Mouse (Mus musculus) liver (tissue): ENCODE data around the gene Gm10160.
"Not testable (repeated sequence)": the region's sequence is repeated elsewhere in the genome, so short reads cannot be mapped to it uniquely, and the experiment has no call there.

Source experiments
- DNase-seq: peaks from one replicate; pipeline ENCODE4 v3.0.0-alpha.2; 2020; ENCODE audit warnings: mixed read lengths

Gm10160 gene

DNA sequence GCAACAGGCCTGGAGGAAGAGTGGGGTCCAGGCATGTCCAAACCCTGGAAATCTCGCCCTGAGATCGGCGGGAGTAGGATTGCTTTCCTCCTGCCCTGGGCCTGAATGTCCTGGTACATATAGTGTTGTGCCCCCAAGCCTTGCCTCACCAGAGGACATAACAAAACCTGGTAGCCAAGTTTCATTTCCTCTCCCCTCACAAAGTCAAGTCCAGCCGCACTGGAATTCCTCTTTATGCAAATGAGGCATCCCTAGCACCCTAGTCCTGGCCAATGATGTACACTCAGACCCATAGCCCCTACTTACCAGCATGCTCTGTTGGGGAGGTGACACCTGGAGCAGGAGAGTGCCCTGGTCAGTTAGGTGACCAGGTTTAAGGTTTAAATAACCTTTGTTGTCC is 627 bp upstream of the Gm10160 start:
- no peak for DNase-seq

GRCm38 (mm10) chr7:81854568-81855307 is 856 bp downstream of the Gm10160 start:
- no peak for DNase-seq

DNA sequence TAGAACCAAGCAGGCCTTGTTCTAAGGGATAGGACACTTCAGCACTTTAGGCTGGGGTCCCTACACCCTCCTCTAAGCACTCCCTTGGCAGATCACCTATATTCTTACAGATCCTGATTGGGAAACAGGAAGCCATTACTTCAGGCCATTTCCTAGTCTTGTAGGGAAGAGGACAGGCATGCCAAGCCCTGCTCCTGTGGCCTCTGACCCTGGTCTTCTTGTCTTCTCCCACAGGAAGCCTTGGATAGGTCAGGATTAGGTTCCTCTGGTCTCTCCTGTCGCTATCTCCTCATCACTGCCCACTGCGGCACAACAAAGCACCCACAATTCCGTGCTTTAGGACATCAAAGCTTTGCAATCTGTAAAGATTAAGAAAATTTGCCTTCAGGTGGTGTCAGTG is 3.9 kb downstream of the Gm10160 start:
- no peak for DNase-seq

GRCm38 (mm10) chr7:81850171-81850570 is 5.4 kb downstream of the Gm10160 start:
- no peak for DNase-seq

DNA sequence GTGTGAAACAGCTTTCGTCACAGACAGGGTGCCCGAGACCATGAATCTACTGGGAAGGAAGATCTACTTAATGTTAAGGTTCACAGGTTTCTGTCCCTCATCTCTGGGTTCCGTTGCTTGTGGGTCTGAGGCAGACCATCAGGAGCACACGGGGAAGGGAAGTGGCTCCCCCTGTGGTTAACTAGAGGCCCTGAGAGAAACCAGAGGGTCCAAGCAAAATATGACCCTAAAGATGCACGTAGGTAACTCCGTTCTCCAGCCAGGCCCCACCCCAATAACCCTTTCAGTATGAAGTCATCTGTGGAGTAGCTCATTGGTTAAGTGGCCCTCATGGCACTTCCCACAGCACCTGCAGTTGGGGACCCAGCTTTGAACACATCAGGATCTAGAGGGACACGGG is 6.0 kb downstream of the Gm10160 start:
- DNase-seq: no peak

GRCm38 (mm10) chr7:81849214-81849613 is 6.4 kb downstream of the Gm10160 start:
- DNase-seq: no peak

DNA sequence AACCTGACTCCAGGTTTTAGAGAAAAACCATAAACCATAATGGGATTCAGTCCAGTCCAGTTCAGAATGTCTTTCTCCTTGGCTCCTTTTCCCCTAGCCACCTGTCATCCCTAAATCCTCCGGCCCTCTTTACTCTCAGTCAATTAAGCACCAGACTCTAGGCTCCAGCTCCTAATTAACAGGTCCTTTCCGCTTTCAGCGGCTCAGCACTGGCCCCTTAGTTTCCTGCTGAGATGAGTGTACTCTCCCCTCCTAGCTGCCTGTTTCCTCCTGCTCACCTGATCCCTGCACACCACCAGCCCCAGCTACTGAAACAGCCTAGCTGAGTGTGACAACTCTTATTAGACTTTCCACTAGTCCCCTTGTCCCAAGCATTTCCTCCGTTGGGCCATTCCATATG is 7.8 kb downstream of the Gm10160 start:
- DNase-seq: no peak

DNA sequence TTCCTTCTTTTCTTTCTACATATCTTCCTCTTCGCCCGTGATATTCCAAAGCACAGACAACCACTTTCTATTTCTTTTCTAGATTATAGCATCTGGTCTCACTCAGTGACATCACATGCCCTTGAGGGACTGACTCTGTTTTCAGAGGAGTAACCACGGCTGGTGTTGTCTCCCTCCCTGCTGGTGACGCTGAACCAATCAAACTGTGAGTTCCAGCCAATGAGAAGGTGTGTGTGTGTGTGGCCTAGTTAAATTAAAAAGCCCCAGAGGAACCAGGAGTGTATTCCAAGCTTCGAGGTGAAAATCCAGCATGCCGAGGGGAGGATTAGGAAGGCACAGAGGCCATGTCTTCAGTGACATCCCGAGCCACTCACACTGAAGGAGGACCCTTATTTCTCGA is 8.6 kb downstream of the Gm10160 start:
- no peak for DNase-seq

- no peak for DNase-seq
These were observed 9.6 kb downstream of the Gm10160 start for GRCm38 (mm10) chr7:81846008-81846407.

DNA sequence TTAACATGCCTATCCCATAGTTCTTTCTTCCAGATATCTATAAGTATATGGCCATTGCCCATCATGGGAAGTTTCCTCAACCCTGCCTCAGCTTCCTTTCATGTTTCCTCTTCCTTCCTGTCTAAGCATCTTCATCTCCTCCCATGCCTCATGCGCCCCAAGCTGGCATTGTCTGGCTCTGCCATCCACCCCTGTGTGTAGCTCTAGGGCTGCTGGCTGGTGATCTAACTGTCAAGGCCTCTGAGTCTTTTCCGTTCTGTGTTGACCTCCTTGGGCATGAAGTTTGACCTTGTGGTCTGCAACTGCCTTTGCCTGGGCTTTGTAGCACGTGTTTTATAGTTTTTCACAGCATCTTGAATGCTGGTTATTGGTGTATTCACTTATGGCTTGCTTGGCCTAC is 10.3 kb downstream of the Gm10160 start:
- DNase-seq: no peak

- no peak for DNase-seq
These were observed 10.8 kb downstream of the Gm10160 start for GRCm38 (mm10) chr7:81844801-81845200.

DNA sequence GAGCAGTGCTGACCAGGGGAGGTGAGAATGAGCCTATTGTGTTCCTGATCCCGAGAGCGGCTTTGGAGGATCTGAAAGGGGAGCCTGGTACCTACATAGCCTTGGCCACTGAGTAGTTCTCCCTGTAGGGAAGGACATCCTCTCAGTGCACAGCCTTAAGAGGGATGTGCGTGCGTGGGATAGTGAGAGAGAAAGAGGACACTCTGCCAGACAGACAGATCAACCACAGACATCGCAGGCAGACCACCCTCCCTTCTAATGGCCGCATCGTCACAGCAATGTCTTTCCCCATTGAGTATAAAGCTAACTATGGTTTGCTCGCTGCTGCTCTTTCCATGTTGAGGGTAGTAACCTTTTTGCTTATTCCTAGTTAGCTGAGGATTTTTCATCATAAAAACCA is 11.7 kb downstream of the Gm10160 start:
- no peak for DNase-seq

- DNase-seq: no peak
These were observed 12.6 kb downstream of the Gm10160 start for GRCm38 (mm10) chr7:81842998-81843397.

GRCm38 (mm10) chr7:81842141-81842540 is 13.5 kb downstream of the Gm10160 start:
- DNase-seq: no peak

DNA sequence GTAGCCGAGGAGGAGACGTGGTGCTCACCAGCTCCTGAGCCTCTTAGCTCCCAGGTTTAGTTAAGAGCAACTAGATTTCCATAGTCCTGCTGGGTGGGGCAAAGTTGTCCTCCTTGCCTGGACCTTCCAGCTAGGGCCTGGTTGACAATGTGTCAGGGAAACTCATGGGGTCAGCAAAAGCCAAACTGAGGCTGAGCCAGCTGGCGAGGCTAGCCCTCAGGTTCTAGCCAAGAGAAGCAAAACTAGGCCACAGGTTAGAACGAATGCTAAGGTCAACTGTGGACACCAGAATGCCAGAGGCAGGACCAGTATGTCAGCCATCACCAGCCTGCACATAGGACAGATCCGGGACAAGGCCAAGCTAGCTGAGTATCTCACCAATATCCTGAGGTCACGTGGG is 14.2 kb downstream of the Gm10160 start:
- no peak for DNase-seq

DNA sequence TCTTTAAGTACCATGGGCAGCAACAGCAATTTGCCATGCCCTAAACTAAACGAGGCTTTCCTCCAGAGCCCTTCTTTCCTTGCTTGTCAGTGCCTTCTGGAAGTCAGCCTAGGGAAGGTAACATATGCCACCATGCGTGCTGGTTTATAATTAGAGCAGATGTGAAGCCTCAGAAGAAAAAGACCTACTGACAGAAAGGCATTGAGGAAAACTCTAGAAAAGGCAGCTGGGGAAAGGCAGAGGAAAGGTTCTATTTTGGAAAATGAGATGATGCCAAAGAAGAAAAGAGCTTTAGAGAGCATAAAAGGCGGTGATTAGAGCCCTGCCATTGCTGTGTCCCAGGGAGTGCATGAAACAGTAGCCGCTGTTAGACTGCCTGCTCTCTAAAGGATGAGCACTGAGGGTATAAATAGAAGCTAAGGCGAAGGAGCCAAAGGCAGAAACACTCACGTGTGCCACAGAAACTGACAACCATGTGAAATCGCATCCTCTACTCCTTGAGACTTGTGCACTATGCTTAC is 14.9 kb downstream of the Gm10160 start:
- no peak for DNase-seq

GRCm38 (mm10) chr7:81839746-81840145 is 15.8 kb downstream of the Gm10160 start:
- DNase-seq: no peak

GRCm38 (mm10) chr7:81837771-81838170 is 17.8 kb downstream of the Gm10160 start:
- DNase-seq: not testable (repeated sequence)

- DNase-seq: no peak
These were observed 20.2 kb downstream of the Gm10160 start for GRCm38 (mm10) chr7:81835430-81835829.

- no peak for DNase-seq
These were observed 20.7 kb downstream of the Gm10160 start for GRCm38 (mm10) chr7:81834847-81835246.

DNA sequence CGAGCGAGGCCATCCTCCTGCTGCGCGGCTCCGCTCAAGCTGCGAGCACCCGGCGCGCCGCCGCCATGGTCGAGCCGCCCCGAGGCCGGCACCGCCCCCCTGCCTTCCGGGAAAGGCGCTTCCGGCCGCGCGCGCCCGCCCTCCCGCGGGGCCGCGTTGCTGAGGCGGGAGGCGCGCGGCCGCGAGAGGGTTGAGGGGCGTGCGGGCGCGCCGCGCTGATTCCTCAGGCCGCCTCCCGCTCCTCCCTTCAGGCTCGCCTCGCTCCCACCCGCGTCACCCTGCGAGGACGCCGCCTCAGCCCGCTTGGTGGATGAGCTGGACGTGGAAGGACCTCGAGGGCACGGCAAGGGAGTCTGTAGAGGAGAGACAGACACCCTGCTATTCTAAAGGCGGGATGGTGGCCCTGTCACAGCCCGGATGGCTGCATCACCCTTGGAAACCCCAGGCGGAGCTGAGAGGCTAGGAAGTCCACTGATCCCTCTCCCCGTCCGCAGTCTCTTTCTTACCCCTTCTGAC is 26.2 kb downstream of the Gm10160 start, which contains the start of gene Btbd1:
Gene Btbd1 (minus strand): TSS at position 53 of the 516 bp plus-strand sequence.
- DNase-seq: peak; percentile 87

DNA sequence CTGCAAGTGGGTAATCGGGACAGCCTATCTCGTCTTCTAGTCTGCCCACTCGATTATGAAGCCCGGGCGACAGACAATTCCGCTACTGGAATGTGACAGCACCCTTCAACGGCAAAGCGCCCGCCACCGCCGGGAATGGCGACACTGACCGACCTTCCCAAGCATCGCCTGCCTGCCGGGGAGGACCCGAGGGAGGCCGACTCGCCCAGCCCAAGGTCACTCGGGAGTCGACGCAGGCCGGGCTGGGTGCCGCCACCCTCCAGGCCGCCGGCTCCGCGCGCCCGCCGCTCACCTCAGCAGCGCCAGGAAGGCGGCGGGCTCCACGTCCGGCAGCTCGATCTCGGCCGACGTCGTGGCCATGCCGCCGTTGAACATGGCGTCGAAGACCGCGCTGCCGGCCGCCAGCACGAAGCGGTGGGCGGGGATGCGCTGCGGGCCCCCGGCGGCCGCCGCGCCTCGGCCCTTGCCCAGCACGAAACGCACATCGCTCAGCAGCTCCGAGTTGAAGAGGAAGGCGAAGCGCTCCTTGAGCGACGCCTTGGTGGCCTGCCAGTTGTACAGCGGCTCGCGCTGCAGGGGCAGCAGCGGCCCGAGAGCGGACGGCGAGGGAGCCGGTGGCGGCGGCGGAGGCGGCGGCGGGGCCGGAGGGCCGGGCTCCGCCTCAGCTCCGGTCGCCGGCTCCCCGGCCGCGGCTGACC is 26.8 kb downstream of the Gm10160 start:
- peak; percentile 64 for DNase-seq

GRCm38 (mm10) chr7:81827806-81828667 is 27.6 kb downstream of the Gm10160 start:
- DNase-seq: no peak
